Mouse (Mus musculus): ENCODE data around the gene Jmjd8.
A peak's percentile ranks its signal among the peaks of the same experiment; 100 is the strongest.

Jmjd8 gene

GRCm38 (mm10) chr17:25833291-25833663 lies 4.6 kb downstream of the Jmjd8 start, which contains the start of gene Stub1:
Gene Stub1 (minus strand): TSS chr17:25833404.
- no peak for DNase-seq

- DNase-seq = no peak
Measured at GRCm38 (mm10) chr17:25833961-25834594, 5.4 kb downstream of the Jmjd8 start.

- DNase-seq = no peak
Measured at GRCm38 (mm10) chr17:25834595-25835222, 6.0 kb downstream of the Jmjd8 start.

- no peak for DNase-seq
Measured at GRCm38 (mm10) chr17:25835301-25835700, 6.6 kb downstream of the Jmjd8 start.

GRCm38 (mm10) chr17:25835816-25836215 lies 7.1 kb downstream of the Jmjd8 start:
- DNase-seq = no peak

GRCm38 (mm10) chr17:25836397-25837075 lies 7.9 kb downstream of the Jmjd8 start:
- no peak for DNase-seq

- DNase-seq = peak; percentile 87
Measured at GRCm38 (mm10) chr17:25837076-25837410, 8.4 kb downstream of the Jmjd8 start, which contains the start of gene Rhbdl1. Gene Rhbdl1 (minus strand): TSS chr17:25837295.

GRCm38 (mm10) chr17:25837533-25837932 lies 8.9 kb downstream of the Jmjd8 start:
- DNase-seq = no peak

- DNase-seq = no peak
Measured at GRCm38 (mm10) chr17:25838904-25839303, 10.2 kb downstream of the Jmjd8 start.

- no peak for DNase-seq
Measured at GRCm38 (mm10) chr17:25839455-25840235, 11.0 kb downstream of the Jmjd8 start.

GRCm38 (mm10) chr17:25840519-25840918 lies 11.9 kb downstream of the Jmjd8 start:
- no peak for DNase-seq

GRCm38 (mm10) chr17:25841117-25841880 lies 12.6 kb downstream of the Jmjd8 start, which contains the start of gene Gm20683:
Gene Gm20683 (minus strand): TSS chr17:25841763.
- DNase-seq = no peak

- no peak for DNase-seq
Measured at GRCm38 (mm10) chr17:25842509-25842908, 13.8 kb downstream of the Jmjd8 start.

- no peak for DNase-seq
Measured at GRCm38 (mm10) chr17:25843122-25843521, 14.5 kb downstream of the Jmjd8 start.

- DNase-seq = no peak
Measured at GRCm38 (mm10) chr17:25843636-25844395, 15.1 kb downstream of the Jmjd8 start.

GRCm38 (mm10) chr17:25844396-25844901 lies 15.8 kb downstream of the Jmjd8 start, which contains the start of gene Rhot2:
Gene Rhot2 (minus strand): TSS chr17:25844851.
- DNase-seq = peak; percentile 94

GRCm38 (mm10) chr17:25860229-25860628 lies 31.6 kb downstream of the Jmjd8 start:
- no peak for DNase-seq

- peak; percentile 95 for DNase-seq
Measured at GRCm38 (mm10) chr17:25860832-25861703, 32.4 kb downstream of the Jmjd8 start, which contains the start of gene Wdr90. Gene Wdr90 (minus strand): TSS chr17:25861501.

- DNase-seq = no peak
Measured at GRCm38 (mm10) chr17:25861704-25862612, 33.3 kb downstream of the Jmjd8 start.
